Mouse (Mus musculus) intestine, postnatal 0 days (tissue): Measurements from ENCODE around the gene Maats1. TPM values are rescaled to one million over a fixed set of nuclear protein-coding genes. Genes with fewer than 3 reads are reported as not detected.

Experiments used
- ATAC-seq: fragments of 200-750 bp; cut with Nextera tagmentation; 2 replicates; pipeline ENCODE4 v1.8.0; 2017; ENCODE audit warnings: mild to moderate bottlenecking, moderate TSS enrichment, moderate library complexity
- H3K27ac ChIP-seq: fragments of 300-500 bp; sonication (generic); 2 replicates; pipeline ENCODE4 v1.5.1; 2014; ENCODE audit warnings: mild to moderate bottlenecking, low read depth, low read length, moderate library complexity
- H3K27me3 ChIP-seq: fragments of 300-500 bp; sonication (generic); replicated peaks from 2 replicates; pipeline ENCODE4 v1.6.1; 2014; ENCODE audit warnings: low read length, mixed read lengths; ENCODE audit not compliant: control insufficient read depth, insufficient read depth
- H3K36me3 ChIP-seq: fragments of 300-500 bp; sonication (generic); 2 replicates; pipeline ENCODE4 v1.6.1; 2014; ENCODE audit warnings: mild to moderate bottlenecking, moderate library complexity; ENCODE audit not compliant: control insufficient read depth, insufficient read depth
- H3K4me1 ChIP-seq: fragments of 300-500 bp; sonication (generic); replicated peaks from 2 replicates; pipeline ENCODE4 v1.6.1; 2014; ENCODE audit warnings: antibody characterized with exemption, low read length, mixed read lengths; ENCODE audit not compliant: control insufficient read depth, insufficient read depth
- H3K4me2 ChIP-seq: fragments of 300-500 bp; sonication (generic); replicated peaks from 2 replicates; pipeline ENCODE4 v1.6.1; 2014; ENCODE audit warnings: low read depth, mild to moderate bottlenecking, moderate library complexity
- H3K4me3 ChIP-seq: fragments of 300-500 bp; sonication (generic); 2 replicates; pipeline ENCODE4 v1.5.1; 2014; ENCODE audit warnings: low read depth, low read length
- H3K9ac ChIP-seq: fragments of 300-500 bp; sonication (generic); 2 replicates; pipeline ENCODE4 v1.6.1; 2014; ENCODE audit warnings: mild to moderate bottlenecking, low read depth, low read length
- H3K9me3 ChIP-seq: fragments of 300-500 bp; sonication (generic); 2 replicates; pipeline ENCODE4 v1.6.1; 2016; ENCODE audit warnings: mixed run types; ENCODE audit not compliant: control insufficient read depth
- CTCF ChIP-seq: sonication (generic); IDR thresholded peaks from 2 replicates; pipeline ENCODE4 v1.5.1; 2016; ENCODE audit warnings: low read depth, mild to moderate bottlenecking, control low read depth, antibody characterized with exemption, moderate library complexity
- WGBS: fragments of 180-500 bp; shearing (Covaris S2); extraction: QIAGEN DNeasy Blood & Tissue Kit; methylation state at CpG from one replicate; pipeline ENCODE4 v1.1.7; 2014; 5-methylcytosine and 5-hydroxymethylcytosine counted together
- polyA plus RNA-seq: library from polyadenylated mRNA; unstranded; fragments of >200 nt; fragmentation: Nextera tagmentation; extraction: Ambion mirVana; gene quantifications from 2 replicates; pipeline ENCODE4 v1.2.1, GENCODE M21; 2015

Maats1 gene
- polyA plus RNA-seq, 1 experiment from 2014 or later, result 1.0 TPM

DNA sequence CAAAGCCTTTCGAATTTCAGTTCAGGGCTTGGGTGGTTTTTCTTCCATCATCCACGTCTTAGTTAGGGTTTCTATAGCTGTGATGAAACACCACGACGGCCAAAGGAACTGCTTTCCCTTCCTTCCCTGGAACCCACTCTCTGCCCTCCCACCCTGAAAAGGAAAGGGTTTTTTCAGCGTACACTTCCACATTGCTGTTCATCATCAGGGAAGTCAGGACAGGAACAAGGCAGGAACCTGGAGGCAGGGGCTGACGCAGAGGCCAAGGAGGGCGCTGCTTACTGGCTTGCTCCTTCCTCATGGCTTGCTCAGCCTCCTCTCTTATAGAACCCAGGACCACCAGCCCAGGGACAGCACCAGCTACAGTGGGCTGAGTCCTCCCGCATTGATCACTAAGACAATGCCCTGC, 34.9 kb upstream of the Maats1 start:
- Histone ChIP-seq H3K9ac (peak overlapping the region; percentile 23; the same call in 1 of the 2 replicates), H3K27ac (no peak overlapping the region)
- ATAC-seq, result 0 out of 2 replicates have a peak, but pooled peaks have one; percentile 25

DNA sequence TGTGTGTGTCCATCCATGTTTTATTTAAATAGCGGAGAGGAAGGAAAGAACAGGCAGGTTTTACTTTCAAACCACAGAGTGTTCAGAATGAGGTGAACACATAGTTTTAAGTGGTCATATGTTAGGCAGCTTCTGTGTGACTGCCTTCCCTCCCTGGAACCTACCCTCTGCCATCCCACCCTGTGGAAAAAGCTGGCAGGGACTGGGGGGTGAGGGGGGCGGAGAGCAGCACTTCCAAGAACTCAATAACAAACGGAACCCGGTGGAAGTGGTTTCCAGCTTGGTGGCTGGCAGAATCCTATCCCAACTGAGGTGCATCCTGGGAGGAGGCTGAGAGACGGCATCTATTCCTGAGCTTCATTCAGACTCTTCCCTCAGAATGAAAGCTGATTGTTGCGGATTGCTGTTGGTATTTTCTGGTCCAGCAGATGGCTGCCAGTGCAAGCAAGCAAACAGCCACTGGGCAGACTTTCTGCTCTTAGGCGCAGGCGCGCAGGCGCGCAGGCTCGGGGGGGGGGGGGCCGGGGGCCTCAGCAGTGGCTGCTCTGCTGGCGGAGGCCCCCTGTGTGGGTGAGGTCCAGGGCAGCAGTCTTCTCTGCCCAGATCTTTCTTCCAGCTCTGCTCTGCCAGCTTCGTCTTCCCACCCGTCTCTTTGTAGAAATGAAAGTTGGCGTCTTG, 34.4 kb upstream of the Maats1 start:
- no peak overlapping the region for H3K27ac ChIP-seq
- peak; percentile 70 for TF ChIP-seq CTCF
- H3K9ac ChIP-seq, result peak overlapping the region; percentile 23; the same call in 1 of the 2 replicates
- H3K27me3 ChIP-seq, result no peaks in the 10 kb centered on the region
- peak overlapping the region; percentile 60 for H3K4me2 ChIP-seq
- 36% methylated on average over 11 of the region's 17 CpGs for WGBS
- H3K4me3 ChIP-seq, result peak overlapping the region; percentile 24; the same call in 1 of the 2 replicates
- H3K9me3 ChIP-seq, result no peaks in the 10 kb centered on the region
- no peaks in the 10 kb centered on the region for H3K36me3 ChIP-seq
- H3K4me1 ChIP-seq, result peaks cover 6% of the 10 kb centered on the region; the same call in 1 of the 2 replicates
- peak; percentile 45; the same call in 1 of the 2 replicates for ATAC-seq

More for the DNA sequence above, 34.9 kb upstream of the Maats1 start:
- no peak for TF ChIP-seq CTCF
- peaks cover 6% of the 10 kb centered on the region; the same call in 1 of the 2 replicates for H3K4me1 ChIP-seq
- no peaks in the 10 kb centered on the region for H3K9me3 ChIP-seq
- H3K4me2 ChIP-seq, result peak overlapping the region; percentile 60
- WGBS, result 48% methylated on average over 8 of the region's 8 CpGs
- H3K27me3 ChIP-seq, result no peaks in the 10 kb centered on the region
- no peaks in the 10 kb centered on the region for H3K36me3 ChIP-seq
- peak overlapping the region; percentile 24; the same call in 1 of the 2 replicates for H3K4me3 ChIP-seq

DNA sequence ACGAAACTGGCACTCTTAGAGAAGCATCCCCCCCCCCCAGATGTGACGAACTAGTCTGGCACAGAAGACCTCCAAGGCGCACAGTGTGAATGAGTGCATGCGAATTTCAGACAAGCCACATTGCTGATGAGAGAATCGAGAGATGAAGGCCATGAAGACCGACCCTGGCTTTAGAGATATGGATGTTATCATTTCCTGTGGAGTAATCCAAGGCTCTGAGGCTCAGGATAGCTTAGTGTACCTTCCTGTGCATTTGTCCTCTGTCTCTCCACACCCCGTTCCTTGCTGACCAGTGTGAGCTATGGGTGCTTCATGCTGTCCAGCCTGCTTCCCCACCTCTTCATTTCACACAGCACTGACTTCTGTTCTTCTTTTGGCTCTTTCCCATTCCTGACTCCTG, 33.2 kb upstream of the Maats1 start:
- no peaks in the 10 kb centered on the region for H3K36me3 ChIP-seq
- no peak overlapping the region for H3K27ac ChIP-seq
- ATAC-seq, result no peak
- H3K27me3 ChIP-seq, result no peaks in the 10 kb centered on the region
- no peak overlapping the region for H3K9ac ChIP-seq
- no peak for TF ChIP-seq CTCF
- no peaks in the 10 kb centered on the region for H3K9me3 ChIP-seq
- H3K4me1 ChIP-seq, result peaks cover 6% of the 10 kb centered on the region; the same call in 1 of the 2 replicates
- H3K4me2 ChIP-seq, result no peak overlapping the region
- 80% methylated on average over 7 of the region's 7 CpGs for WGBS
- no peak overlapping the region for H3K4me3 ChIP-seq

DNA sequence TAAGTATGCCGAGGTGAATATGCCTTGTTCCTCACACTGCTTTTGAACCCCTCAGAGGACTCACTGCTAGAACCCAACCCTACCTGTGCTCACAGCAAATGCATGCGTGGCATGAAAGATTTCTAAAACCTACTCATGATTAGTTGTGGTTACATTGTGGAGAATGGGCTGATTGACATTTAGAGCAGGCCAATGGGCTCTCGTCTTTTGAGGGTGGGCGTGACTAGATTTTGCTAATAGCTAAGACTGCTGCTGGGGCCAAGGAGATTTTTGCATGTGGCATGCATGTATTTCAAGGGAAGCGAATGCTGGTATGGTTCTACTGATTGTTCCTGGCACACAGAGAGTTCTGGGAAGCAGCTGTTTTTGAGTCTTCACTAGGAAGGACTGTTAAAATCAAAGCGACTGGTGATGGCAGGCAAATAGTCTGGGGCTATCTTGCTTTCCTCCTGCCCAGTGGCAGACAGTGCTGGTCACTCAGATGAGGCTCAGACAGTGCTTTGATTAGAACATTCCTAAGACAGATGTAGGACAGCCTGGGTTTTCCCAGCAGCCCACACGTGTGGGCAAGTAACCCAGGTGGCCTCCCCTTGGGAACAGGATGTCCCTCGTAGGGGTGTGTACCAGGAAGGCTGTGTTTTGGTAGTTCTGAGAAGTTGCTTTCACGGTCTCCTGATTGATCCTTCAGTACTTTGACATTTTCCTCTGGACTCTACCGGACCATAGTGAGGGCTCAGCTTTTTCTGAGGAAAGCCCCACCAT, 32.6 kb upstream of the Maats1 start:
- H3K27me3 ChIP-seq, result no peaks in the 10 kb centered on the region
- WGBS, result 81% methylated on average over 10 of the region's 10 CpGs
- no peak overlapping the region for H3K9ac ChIP-seq
- no peak for TF ChIP-seq CTCF
- peaks cover 6% of the 10 kb centered on the region; the same call in 1 of the 2 replicates for H3K4me1 ChIP-seq
- no peak overlapping the region for H3K4me3 ChIP-seq
- H3K36me3 ChIP-seq, result no peaks in the 10 kb centered on the region
- no peaks in the 10 kb centered on the region for H3K9me3 ChIP-seq
- H3K4me2 ChIP-seq, result no peak overlapping the region
- no peak overlapping the region for H3K27ac ChIP-seq
- no peak for ATAC-seq

DNA sequence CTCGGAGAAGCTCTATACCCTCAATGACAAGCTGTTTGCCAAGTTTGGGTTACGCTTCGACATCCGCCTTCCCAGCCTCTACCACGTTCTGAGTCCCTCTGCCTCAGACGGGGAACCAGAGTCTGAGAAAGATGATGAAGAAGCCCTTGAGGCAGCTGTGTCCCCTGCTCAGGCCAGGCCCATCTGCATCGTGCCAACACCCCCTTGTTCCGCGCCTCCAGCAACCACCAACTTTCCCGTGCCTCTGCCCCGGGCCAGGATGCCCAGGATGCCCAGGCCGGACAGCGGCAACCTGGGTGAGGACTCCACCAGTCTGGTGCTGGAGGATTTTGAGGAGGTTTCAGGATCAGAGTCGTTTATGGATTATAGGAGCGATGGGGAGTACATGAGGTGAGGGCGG, 32.0 kb upstream of the Maats1 start:
- Histone ChIP-seq H3K27ac (no peak overlapping the region), H3K4me1 (peaks cover 3% of the 10 kb centered on the region; the same call in 1 of the 2 replicates), H3K4me3 (no peak overlapping the region), H3K4me2 (no peak overlapping the region), H3K9me3 (no peaks in the 10 kb centered on the region), H3K9ac (no peak overlapping the region), H3K36me3 (no peaks in the 10 kb centered on the region), H3K27me3 (no peaks in the 10 kb centered on the region)
- TF ChIP-seq CTCF, result no peak
- ATAC-seq, result no peak
- 87% methylated on average over 16 of the region's 16 CpGs for WGBS

DNA sequence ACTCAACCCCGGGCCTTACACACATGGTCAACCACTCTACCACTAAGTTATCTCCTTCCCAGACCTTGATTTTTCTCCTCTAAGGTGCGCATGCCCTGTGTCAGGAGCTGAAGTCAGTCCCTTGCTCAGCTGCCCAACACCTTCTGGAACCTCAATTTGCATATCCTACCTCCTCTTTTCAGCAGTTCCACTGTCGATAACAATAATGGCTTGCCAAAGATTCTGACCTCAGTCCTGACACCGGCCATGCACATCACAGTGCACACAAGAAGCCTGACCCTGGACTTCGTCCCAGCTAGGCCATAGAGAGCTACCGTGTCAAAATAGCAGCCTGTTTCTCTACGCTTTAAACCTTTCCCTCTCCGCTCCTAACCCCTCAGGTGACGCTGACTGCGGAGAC, 31.5 kb upstream of the Maats1 start:
- no peaks in the 10 kb centered on the region for H3K27me3 ChIP-seq
- H3K4me2 ChIP-seq, result no peak overlapping the region
- WGBS, result 75% methylated on average over 10 of the region's 10 CpGs
- TF ChIP-seq CTCF, result no peak
- no peak overlapping the region for H3K4me3 ChIP-seq
- H3K36me3 ChIP-seq, result no peaks in the 10 kb centered on the region
- H3K4me1 ChIP-seq, result no peaks in the 10 kb centered on the region
- no peaks in the 10 kb centered on the region for H3K9me3 ChIP-seq
- no peak overlapping the region for H3K27ac ChIP-seq
- no peak overlapping the region for H3K9ac ChIP-seq
- no peak for ATAC-seq
